Mouse (Mus musculus): Measurements from ENCODE around the gene U2af1l4. TPM values are rescaled to one million over a fixed set of nuclear protein-coding genes. Genes with fewer than 3 reads are reported as not detected.

Gene U2af1l4
- polyA plus RNA-seq, 1 experiment = 50.1 TPM

DNA sequence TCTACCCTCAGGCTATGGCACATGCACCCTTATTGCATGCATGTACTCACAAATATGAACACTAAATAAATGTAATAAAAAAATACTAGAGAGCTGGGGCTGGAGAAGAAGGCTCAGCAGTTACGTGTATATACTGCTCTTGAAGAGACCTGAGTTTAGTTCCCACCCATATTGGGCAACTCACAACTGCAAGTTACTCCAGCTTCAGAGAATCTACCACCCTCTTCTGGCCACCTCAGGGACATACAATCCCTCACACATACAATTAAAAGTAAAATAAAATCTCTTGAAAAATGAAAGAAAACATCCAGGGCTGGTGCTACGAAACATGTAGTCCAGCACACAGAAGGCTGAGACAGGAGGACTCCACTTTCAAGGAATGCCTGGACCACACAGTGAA, 51.4 kb downstream of the U2af1l4 start:
- no peak for DNase-seq
- TF ChIP-seq POLR2A (IDR thresholded peaks at IDR 0.05; ENCODE audit: borderline replicate concordance, extremely low read depth, low read depth, low read length) = no peak
- no peak overlapping the region for H3K4me3 ChIP-seq (replicated peaks; ENCODE audit: extremely low read depth, low read depth, low read length)
- 57% methylated on average over 2 of the region's 2 CpGs for WGBS
- H3K4me1 ChIP-seq (ENCODE audit: control insufficient read depth, insufficient read depth, low read length) = no peaks in the 10 kb centered on the region

Other genes with a start within 250 kb of the U2af1l4 start
- 14.5 and 21.5 TPM in 2 replicates for gene Syne4, start 248.5 kb upstream of the U2af1l4 start, polyA plus RNA-seq (2012; rRNA removed)
- 0.50 and 0.55 TPM in 2 replicates for gene E130208F15Rik, start 241.6 kb upstream of the U2af1l4 start, polyA plus RNA-seq (2012; rRNA removed)
- gene Sdhaf1, start 239.4 kb upstream of the U2af1l4 start, polyA plus RNA-seq (2012; rRNA removed) = 14.2 and 21.4 TPM in 2 replicates
- gene Lrfn3, start 200.5 kb upstream of the U2af1l4 start, polyA plus RNA-seq (2012; rRNA removed) = 8.7 and 10.9 TPM in 2 replicates
- gene Tyrobp, start 149.5 kb upstream of the U2af1l4 start, polyA plus RNA-seq (2012; rRNA removed) = 328 and 425 TPM in 2 replicates
- 33.9 and 37.1 TPM in 2 replicates for gene Hcst, start 143.4 kb upstream of the U2af1l4 start, polyA plus RNA-seq (2012; rRNA removed)
- gene Nfkbid, start 141.6 kb upstream of the U2af1l4 start, polyA plus RNA-seq (2012; rRNA removed) = 7.2 and 8.6 TPM in 2 replicates
- gene Aplp1, start 117.8 kb upstream of the U2af1l4 start, polyA plus RNA-seq (2012; rRNA removed) = 9.5 and 11.8 TPM in 2 replicates
- gene Kirrel2, start 105.6 kb upstream of the U2af1l4 start, polyA plus RNA-seq (2012; rRNA removed) = not detected in 2 replicates
- gene Nphs1, start 105.0 kb upstream of the U2af1l4 start, polyA plus RNA-seq (2012; rRNA removed) = not detected in 2 replicates
- gene Prodh2, start 69.7 kb upstream of the U2af1l4 start, polyA plus RNA-seq (2012; rRNA removed) = 0.12 TPM in 1 of 2 replicates, not detected in the other
- gene Arhgap33, start 28.2 kb upstream of the U2af1l4 start, polyA plus RNA-seq (2012; rRNA removed) = 21.4 and 24.0 TPM in 2 replicates
- gene Hspb6, start 11.1 kb upstream of the U2af1l4 start, polyA plus RNA-seq (2012; rRNA removed) = 50.5 and 129 TPM in 2 replicates
- 10.2 and 12.4 TPM in 2 replicates for gene Proser3, start 11.0 kb upstream of the U2af1l4 start, polyA plus RNA-seq (2012; rRNA removed)
- 27.1 and 29.4 TPM in 2 replicates for gene Lin37, start 3.5 kb upstream of the U2af1l4 start, polyA plus RNA-seq (2012; rRNA removed)
- gene Gm49396, start within 50 bp of the U2af1l4 start, polyA plus RNA-seq (2012; rRNA removed) = 2.2 and 3.9 TPM in 2 replicates
- 92.5 and 133 TPM in 2 replicates for gene Psenen, start 326 bp downstream of the U2af1l4 start, polyA plus RNA-seq (2012; rRNA removed)
- 9.6 and 12.0 TPM in 2 replicates for gene Igflr1, start 2.1 kb downstream of the U2af1l4 start, polyA plus RNA-seq (2012; rRNA removed)
- gene Kmt2b, start 25.4 kb downstream of the U2af1l4 start, polyA plus RNA-seq (2012; rRNA removed) = 49.9 and 58.6 TPM in 2 replicates
- 5.1 and 5.7 TPM in 2 replicates for gene Zbtb32, start 35.6 kb downstream of the U2af1l4 start, polyA plus RNA-seq (2012; rRNA removed)
- 8.5 and 8.6 TPM in 2 replicates for gene Upk1a, start 49.5 kb downstream of the U2af1l4 start, polyA plus RNA-seq (2012; rRNA removed)
- 183 and 273 TPM in 2 replicates for gene Cox6b1, start 62.9 kb downstream of the U2af1l4 start, polyA plus RNA-seq (2012; rRNA removed)
- not detected in 2 replicates for gene Etv2, start 72.6 kb downstream of the U2af1l4 start, polyA plus RNA-seq (2012; rRNA removed)
- 78.0 and 79.7 TPM in 2 replicates for gene Rbm42, start 87.0 kb downstream of the U2af1l4 start, polyA plus RNA-seq (2012; rRNA removed)
- gene Haus5, start 101.7 kb downstream of the U2af1l4 start, polyA plus RNA-seq (2012; rRNA removed) = 9.9 and 13.0 TPM in 2 replicates
- not detected in 2 replicates for gene Pmis2, start 108.3 kb downstream of the U2af1l4 start, polyA plus RNA-seq (2012; rRNA removed)
- not detected in 2 replicates for gene 2200002J24Rik, start 135.6 kb downstream of the U2af1l4 start, polyA plus RNA-seq (2012; rRNA removed)
- not detected in 2 replicates for gene Atp4a, start 148.9 kb downstream of the U2af1l4 start, polyA plus RNA-seq (2012; rRNA removed)
- gene Tmem147, start 166.2 kb downstream of the U2af1l4 start, polyA plus RNA-seq (2012; rRNA removed) = 122 and 154 TPM in 2 replicates
- gene Gapdhs, start 180.4 kb downstream of the U2af1l4 start, polyA plus RNA-seq (2012; rRNA removed) = 0.27 and 0.40 TPM in 2 replicates
- 3.8 and 60.4 TPM in 2 replicates for gene Sbsn, start 188.2 kb downstream of the U2af1l4 start, polyA plus RNA-seq (2012; rRNA removed)
- gene Dmkn, start 200.5 kb downstream of the U2af1l4 start, polyA plus RNA-seq (2012; rRNA removed) = 43.8 and 486 TPM in 2 replicates
- gene Krtdap, start 224.6 kb downstream of the U2af1l4 start, polyA plus RNA-seq (2012; rRNA removed) = 307 TPM in 1 of 2 replicates, not detected in the other